Mouse (Mus musculus): ENCODE data around the gene Sumf1. TPM values are rescaled to one million over a fixed set of nuclear protein-coding genes. Genes with fewer than 3 reads are reported as not detected.

Gene Sumf1
- 30.6 and 43.1 TPM in 2 replicates for polyA plus RNA-seq (2015; fragmentation: Nextera tagmentation; extraction: Ambion mirVana)

GRCm38 (mm10) chr6:108184847-108185684 is at the start of gene Sumf1:
Sumf1 (minus strand) TSS chr6:108185582.

GRCm38 (mm10) chr6:108212881-108213295 is 27.5 kb upstream of the Sumf1 start, which contains the start of gene Itpr1:
Itpr1 (plus strand) TSS chr6:108213096.

GRCm38 (mm10) chr6:108064918-108065526 is 120.4 kb downstream of the Sumf1 start, which contains the start of gene Setmar:
Setmar (plus strand) TSS chr6:108065045.

Other genes with a start within 250 kb of the Sumf1 start
- gene Setmar, start 120.5 kb downstream of the Sumf1 start, polyA plus RNA-seq (2015; fragmentation: Nextera tagmentation; extraction: Ambion mirVana): 5.7 and 6.3 TPM in 2 replicates
- gene Itpr1, start 27.5 kb upstream of the Sumf1 start, polyA plus RNA-seq (2015; fragmentation: Nextera tagmentation; extraction: Ambion mirVana): 6.8 and 13.6 TPM in 2 replicates

Data from adrenal gland, postnatal 0 days (tissue).